Mouse (Mus musculus) fat pad, adult 2 months (tissue): Measurements from ENCODE around the gene Opn1sw.

Experiments used
- DNase-seq: peaks from one replicate; pipeline ENCODE4 v3.0.0-alpha.2; 2011; ENCODE audit warnings: low read depth, low spot score; ENCODE audit errors: extremely low read depth

Gene Opn1sw

GRCm38 (mm10) chr6:29388052-29388518 is at the start of gene Opn1sw:
Gene Opn1sw (minus strand): TSS chr6:29388468.
- no peak for DNase-seq

- no peak for DNase-seq
Observed at GRCm38 (mm10) chr6:29436461-29436934, 48.2 kb upstream of the Opn1sw start.

- no peak for DNase-seq
Observed at GRCm38 (mm10) chr6:29435940-29436451, 47.7 kb upstream of the Opn1sw start.

GRCm38 (mm10) chr6:29434911-29435691 is 46.8 kb upstream of the Opn1sw start:
- DNase-seq = no peak

GRCm38 (mm10) chr6:29433804-29434795 is 45.8 kb upstream of the Opn1sw start:
- no peak for DNase-seq

- DNase-seq = no peak
Observed at GRCm38 (mm10) chr6:29433038-29433803, 45.0 kb upstream of the Opn1sw start, which contains the start of gene Flnc. Gene Flnc (plus strand): TSS chr6:29433256.

GRCm38 (mm10) chr6:29432676-29433037 is 44.4 kb upstream of the Opn1sw start:
- DNase-seq = no peak

GRCm38 (mm10) chr6:29432156-29432555 is 43.9 kb upstream of the Opn1sw start:
- no peak for DNase-seq

- no peak for DNase-seq
Observed at GRCm38 (mm10) chr6:29431473-29431872, 43.2 kb upstream of the Opn1sw start.

GRCm38 (mm10) chr6:29430681-29431420 is 42.6 kb upstream of the Opn1sw start:
- DNase-seq = no peak

- no peak for DNase-seq
Observed at GRCm38 (mm10) chr6:29428171-29428570, 39.9 kb upstream of the Opn1sw start.

- DNase-seq = no peak
Observed at GRCm38 (mm10) chr6:29426331-29426730, 38.1 kb upstream of the Opn1sw start.

- no peak for DNase-seq
Observed at GRCm38 (mm10) chr6:29425118-29425517, 36.9 kb upstream of the Opn1sw start.

GRCm38 (mm10) chr6:29420596-29420995 is 32.3 kb upstream of the Opn1sw start:
- DNase-seq = no peak

- no peak for DNase-seq
Observed at GRCm38 (mm10) chr6:29415446-29415845, 27.2 kb upstream of the Opn1sw start.

GRCm38 (mm10) chr6:29406412-29406811 is 18.1 kb upstream of the Opn1sw start:
- DNase-seq = no peak

- no peak for DNase-seq
Observed at GRCm38 (mm10) chr6:29402693-29403342, 14.6 kb upstream of the Opn1sw start.

GRCm38 (mm10) chr6:29399851-29400250 is 11.6 kb upstream of the Opn1sw start:
- DNase-seq = no peak

GRCm38 (mm10) chr6:29397575-29397974 is 9.3 kb upstream of the Opn1sw start:
- DNase-seq = no peak
